Mouse (Mus musculus) heart, embryonic 15.5 days (tissue): ENCODE results near the gene Ube2v1. TPM values are rescaled to one million over a fixed set of nuclear protein-coding genes. Genes with fewer than 3 reads are reported as not detected.
A peak's percentile ranks its signal among the peaks of the same experiment; 100 is the strongest.

ENCODE experiments used
- ATAC-seq: fragments of 200-750 bp; cut with Nextera tagmentation; replicated peaks from 2 replicates; pipeline ENCODE4 v1.8.0; 2017; ENCODE audit warnings: low read depth, moderate TSS enrichment; ENCODE audit not compliant: insufficient number of reproducible peaks, insufficient read depth, low FRiP score
- H3K27ac ChIP-seq: fragments of 300-500 bp; sonication (generic); 2 replicates; pipeline ENCODE4 v1.5.1; 2015; ENCODE audit warnings: mild to moderate bottlenecking, inconsistent platforms
- H3K27me3 ChIP-seq: fragments of 300-500 bp; sonication (generic); 2 replicates; pipeline ENCODE4 v1.6.1; 2015; ENCODE audit warnings: inconsistent platforms
- H3K36me3 ChIP-seq: fragments of 300-500 bp; sonication (generic); 2 replicates; pipeline ENCODE4 v1.6.1; 2015; ENCODE audit warnings: mild to moderate bottlenecking, inconsistent platforms
- H3K4me1 ChIP-seq: fragments of 300-500 bp; sonication (generic); replicated peaks from 2 replicates; pipeline ENCODE4 v1.6.1; 2015; ENCODE audit warnings: inconsistent platforms
- H3K4me2 ChIP-seq: fragments of 300-500 bp; sonication (generic); 2 replicates; pipeline ENCODE4 v1.6.1; 2015; ENCODE audit warnings: inconsistent platforms, mild to moderate bottlenecking, moderate library complexity
- H3K4me3 ChIP-seq: fragments of 300-500 bp; sonication (generic); 2 replicates; pipeline ENCODE4 v1.5.1; 2015; ENCODE audit warnings: mild to moderate bottlenecking, inconsistent platforms
- H3K9ac ChIP-seq: fragments of 300-500 bp; sonication (generic); 2 replicates; pipeline ENCODE4 v1.6.1; 2015; ENCODE audit warnings: mild to moderate bottlenecking, inconsistent platforms
- H3K9me3 ChIP-seq: fragments of 300-500 bp; sonication (generic); replicated peaks from 2 replicates; pipeline ENCODE4 v1.6.1; 2016; ENCODE audit warnings: inconsistent platforms
- whole genome bisulfite sequencing: fragments of 180-500 bp; shearing (Covaris S2); methylation state at CpG from one replicate; pipeline ENCODE4 v1.1.7; 2015; ENCODE audit warnings: mixed read lengths; 5-methylcytosine and 5-hydroxymethylcytosine counted together
- polyA plus RNA-seq: library from polyadenylated mRNA; unstranded; fragments of >200 nt; fragmentation: Nextera tagmentation; extraction: Ambion mirVana; gene quantifications from 2 replicates; pipeline ENCODE4 v1.2.1, GENCODE M21; 2015

The Ube2v1 gene
- polyA plus RNA-seq, 1 experiment from 2014 or later: 179 TPM

DNA sequence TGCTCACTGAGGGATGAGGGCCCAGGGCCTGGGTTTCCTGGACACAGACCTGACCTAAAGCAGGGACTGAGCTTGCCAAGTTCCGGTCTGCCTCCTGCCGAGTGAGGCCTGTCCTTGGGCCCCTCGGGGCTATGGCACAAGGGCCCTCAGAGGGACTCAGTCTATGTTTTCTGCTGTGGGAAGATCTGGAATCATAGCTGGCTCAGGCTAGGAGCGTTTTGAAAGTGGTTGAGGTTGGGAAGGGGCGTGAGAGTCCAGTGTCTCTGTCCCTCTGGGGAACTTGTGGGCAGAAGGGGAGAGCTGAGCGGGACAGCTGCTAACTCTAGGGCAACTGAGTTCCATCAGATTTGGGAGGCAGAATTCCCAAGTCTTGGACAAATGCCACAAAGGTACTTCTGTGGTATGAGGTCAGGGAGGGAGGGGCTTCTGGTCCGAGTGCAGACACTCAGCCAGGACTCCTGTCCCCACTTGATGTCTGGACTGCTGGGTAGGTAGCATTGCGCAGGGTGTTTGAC, 31.4 kb downstream of the Ube2v1 start:
- Histone ChIP-seq H3K27ac (no peak overlapping the region), H3K4me1 (peaks cover 48% of the 10 kb centered on the region), H3K4me2 (no peak overlapping the region), H3K27me3 (peaks cover 8% of the 10 kb centered on the region; the same call in 1 of the 2 replicates), H3K36me3 (no peaks in the 10 kb centered on the region), H3K9me3 (no peaks in the 10 kb centered on the region), H3K4me3 (no peak overlapping the region), H3K9ac (no peak overlapping the region)
- ATAC-seq: no peak
- 62% methylated on average over 8 of the region's 8 CpGs for WGBS

DNA sequence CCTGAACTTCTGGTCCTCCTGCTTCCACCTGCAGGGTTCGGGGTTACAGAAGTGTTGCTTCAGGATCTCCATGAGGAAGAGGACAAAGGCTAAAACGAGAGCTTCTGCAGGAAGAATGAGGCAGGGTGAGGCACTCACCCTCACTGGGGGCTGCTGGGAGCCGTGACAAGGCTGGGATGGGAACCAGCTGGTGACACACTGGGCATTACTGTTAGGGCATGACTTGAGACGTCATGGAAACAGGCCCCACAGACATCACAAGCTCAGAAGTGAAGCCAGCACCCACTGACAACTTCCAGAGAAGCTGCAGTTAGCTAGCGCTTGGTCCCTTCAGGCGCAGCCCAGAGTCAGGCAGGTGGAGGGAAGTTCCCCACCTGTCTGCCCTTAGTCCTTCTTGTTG, 32.0 kb downstream of the Ube2v1 start:
- Histone ChIP-seq H3K4me2 (no peak overlapping the region), H3K4me3 (no peak overlapping the region), H3K9ac (no peak overlapping the region), H3K27ac (no peak overlapping the region), H3K27me3 (peaks cover 8% of the 10 kb centered on the region; the same call in 1 of the 2 replicates), H3K9me3 (no peaks in the 10 kb centered on the region), H3K36me3 (no peaks in the 10 kb centered on the region), H3K4me1 (peaks cover 49% of the 10 kb centered on the region)
- no peak for ATAC-seq
- WGBS: 80% methylated on average over 6 of the region's 6 CpGs

DNA sequence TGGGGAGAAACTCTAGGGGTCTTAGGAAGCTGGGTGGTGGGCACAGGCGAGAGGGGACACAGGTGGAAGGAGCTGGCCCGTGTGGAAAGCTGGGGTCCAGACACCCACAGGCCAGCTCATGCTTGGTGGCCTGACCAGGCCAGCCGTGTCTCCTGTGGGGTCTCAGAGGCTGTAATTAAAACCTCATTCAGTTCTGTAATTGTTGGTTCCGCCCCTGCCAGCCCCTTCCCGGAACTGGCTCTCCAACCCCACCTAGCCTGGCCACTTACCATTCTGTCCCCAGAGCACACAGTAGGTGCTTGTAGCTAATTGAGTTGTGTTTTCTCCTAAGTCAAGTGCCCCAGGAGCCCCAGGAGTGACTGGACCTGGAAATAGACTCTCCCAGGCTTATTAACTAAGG, 32.7 kb downstream of the Ube2v1 start:
- no peak overlapping the region for H3K4me2 ChIP-seq
- H3K4me3 ChIP-seq: no peak overlapping the region
- peaks cover 54% of the 10 kb centered on the region for H3K4me1 ChIP-seq
- H3K36me3 ChIP-seq: no peaks in the 10 kb centered on the region
- whole genome bisulfite sequencing: 85% methylated on average over 5 of the region's 5 CpGs
- H3K9me3 ChIP-seq: no peaks in the 10 kb centered on the region
- no peak overlapping the region for H3K9ac ChIP-seq
- ATAC-seq: no peak
- H3K27me3 ChIP-seq: peaks cover 4% of the 10 kb centered on the region; the same call in 1 of the 2 replicates
- H3K27ac ChIP-seq: no peak overlapping the region

DNA sequence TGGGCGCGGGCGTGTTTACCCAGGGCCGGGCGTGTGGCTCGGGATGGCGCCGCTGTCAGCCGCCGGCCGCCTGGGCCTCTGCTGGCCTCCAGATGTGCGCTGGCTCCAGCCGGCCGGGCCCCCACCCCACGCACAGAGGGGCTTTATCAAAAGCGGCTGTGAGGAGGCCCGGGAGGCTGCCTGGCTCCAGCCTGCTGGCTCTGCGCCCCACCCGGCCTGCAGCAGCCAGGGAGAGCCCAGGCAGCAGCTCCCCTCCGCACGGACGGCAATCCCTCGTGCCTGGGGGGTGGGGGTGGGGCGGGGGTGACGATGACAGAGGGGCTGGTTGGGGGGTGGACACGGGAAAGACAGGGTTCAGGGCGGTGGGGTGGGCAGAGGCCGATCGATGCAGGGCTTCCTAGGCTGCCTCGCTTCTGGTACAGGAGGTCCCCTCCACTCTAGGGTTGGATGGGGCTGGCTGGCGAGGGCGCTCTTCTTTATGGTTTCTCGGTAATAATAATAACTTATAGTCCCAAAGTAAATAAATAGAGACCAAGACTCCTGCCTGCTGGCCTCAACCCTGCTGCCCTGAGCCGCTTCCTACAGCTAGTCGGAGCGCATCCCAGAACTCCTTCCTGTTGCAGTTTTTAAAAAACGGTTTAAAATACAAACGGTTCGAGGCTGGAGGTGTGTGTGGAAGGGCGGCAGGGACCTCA, 34.3 kb downstream of the Ube2v1 start:
- Histone ChIP-seq H3K27ac (peak overlapping the region; percentile 73), H3K9ac (peak overlapping the region; percentile 42; the same call in 1 of the 2 replicates), H3K4me3 (peak overlapping the region; percentile 31), H3K27me3 (0 out of 2 replicates have a peak, but pooled peaks cover 3% of the 10 kb centered on the region), H3K9me3 (no peaks in the 10 kb centered on the region), H3K4me2 (peak overlapping the region; percentile 59), H3K36me3 (no peaks in the 10 kb centered on the region), H3K4me1 (peaks cover 58% of the 10 kb centered on the region)
- ATAC-seq: peak; percentile 58
- 24% methylated on average over 40 of the region's 40 CpGs for WGBS

DNA sequence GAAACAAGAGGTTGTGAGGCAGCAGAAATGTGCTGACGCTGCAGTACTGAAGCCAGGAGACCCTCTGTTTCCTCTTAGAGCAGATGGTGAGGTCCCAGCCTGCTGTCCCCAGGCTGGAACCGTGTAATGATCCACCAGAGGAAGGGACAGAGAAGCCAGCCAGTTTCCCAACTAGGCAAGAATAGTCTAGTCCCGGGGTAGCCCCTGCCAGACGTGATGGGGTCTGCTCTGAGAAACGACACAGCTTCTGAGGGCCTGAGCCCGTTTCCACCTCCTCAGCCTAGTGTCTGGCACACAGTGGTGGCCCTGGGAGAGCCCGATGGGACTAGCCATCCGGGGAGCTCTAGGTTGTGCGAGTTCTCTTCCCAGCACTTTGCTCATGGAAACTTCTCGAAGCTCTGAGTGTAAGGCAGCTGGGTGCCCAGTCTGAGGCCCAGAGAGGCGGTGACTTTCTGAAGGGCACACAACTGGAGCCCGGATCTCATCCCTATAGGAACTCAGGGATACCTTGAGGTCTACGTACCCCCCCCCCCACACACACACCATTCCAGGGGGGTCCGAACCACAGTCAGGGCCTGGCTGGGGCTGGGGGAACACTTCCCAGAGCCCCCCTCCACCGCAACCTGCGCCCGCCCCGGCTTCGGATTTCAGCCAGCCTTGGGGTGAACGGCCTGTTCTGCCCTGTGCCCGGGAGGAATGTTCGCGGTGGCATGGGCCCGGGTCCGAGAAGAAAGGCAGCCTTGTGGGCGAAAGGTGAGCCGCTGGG, 35.0 kb downstream of the Ube2v1 start:
- Histone ChIP-seq H3K36me3 (no peaks in the 10 kb centered on the region), H3K4me3 (peak overlapping the region; percentile 31), H3K27ac (peak overlapping the region; percentile 73), H3K4me2 (peak overlapping the region; percentile 59), H3K27me3 (no peaks in the 10 kb centered on the region), H3K9ac (peak overlapping the region; percentile 42; the same call in 1 of the 2 replicates), H3K4me1 (peaks cover 57% of the 10 kb centered on the region), H3K9me3 (no peaks in the 10 kb centered on the region)
- WGBS: 35% methylated on average over 27 of the region's 27 CpGs
- ATAC-seq: no peak

DNA sequence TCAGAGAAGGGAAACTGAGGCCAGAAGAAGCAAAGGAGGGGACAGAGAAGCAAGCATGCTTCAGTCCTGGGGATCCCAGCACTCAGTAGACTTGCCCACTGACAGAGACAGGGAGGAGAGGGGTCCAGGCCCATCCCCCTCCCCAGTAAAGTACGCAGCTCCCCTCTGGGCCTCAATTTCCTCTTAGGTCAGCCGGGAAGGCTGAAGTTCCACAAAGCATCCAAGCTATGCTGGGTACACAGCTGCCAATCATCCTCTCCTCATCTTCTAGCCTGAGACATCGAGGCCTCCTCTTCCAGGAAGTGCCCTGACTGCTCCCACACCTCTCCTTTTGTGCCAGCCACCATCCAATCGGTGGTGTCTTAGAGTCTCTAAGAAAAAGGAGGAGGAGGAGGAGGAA, 35.6 kb downstream of the Ube2v1 start:
- Histone ChIP-seq H3K4me2 (no peak overlapping the region), H3K4me3 (no peak overlapping the region), H3K4me1 (peaks cover 57% of the 10 kb centered on the region), H3K9ac (no peak overlapping the region; the same call in 1 of the 2 replicates), H3K27me3 (no peaks in the 10 kb centered on the region), H3K36me3 (no peaks in the 10 kb centered on the region), H3K9me3 (no peaks in the 10 kb centered on the region), H3K27ac (peak overlapping the region; percentile 82)
- WGBS: 41% methylated on average over 4 of the region's 4 CpGs
- no peak for ATAC-seq

DNA sequence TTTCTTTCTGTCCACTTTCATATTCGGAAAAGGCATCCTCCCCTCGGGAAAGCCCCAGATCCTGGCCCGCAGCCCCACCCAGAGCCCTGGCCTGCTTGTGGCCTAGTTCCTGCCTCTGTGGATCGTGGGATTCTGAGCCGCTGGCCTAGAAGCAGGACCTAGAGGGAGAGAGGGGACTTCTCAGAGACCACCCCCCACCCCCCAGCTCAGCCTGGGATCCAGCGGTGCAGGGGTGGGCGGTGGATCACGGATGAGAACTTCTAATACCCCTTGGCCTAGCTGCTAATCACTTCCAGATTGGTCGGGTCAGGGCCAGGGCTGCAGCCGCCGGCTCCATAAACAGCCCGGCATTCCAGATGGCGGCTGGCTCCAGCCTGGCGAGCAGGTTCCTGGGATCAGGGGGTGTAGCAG, 36.1 kb downstream of the Ube2v1 start:
- Histone ChIP-seq H3K27me3 (no peaks in the 10 kb centered on the region), H3K9ac (no peak overlapping the region), H3K4me1 (peaks cover 52% of the 10 kb centered on the region), H3K4me3 (no peak overlapping the region), H3K4me2 (no peak overlapping the region), H3K27ac (peak overlapping the region; percentile 82), H3K36me3 (no peaks in the 10 kb centered on the region), H3K9me3 (no peaks in the 10 kb centered on the region)
- no peak for ATAC-seq
- 41% methylated on average over 14 of the region's 14 CpGs for WGBS

DNA sequence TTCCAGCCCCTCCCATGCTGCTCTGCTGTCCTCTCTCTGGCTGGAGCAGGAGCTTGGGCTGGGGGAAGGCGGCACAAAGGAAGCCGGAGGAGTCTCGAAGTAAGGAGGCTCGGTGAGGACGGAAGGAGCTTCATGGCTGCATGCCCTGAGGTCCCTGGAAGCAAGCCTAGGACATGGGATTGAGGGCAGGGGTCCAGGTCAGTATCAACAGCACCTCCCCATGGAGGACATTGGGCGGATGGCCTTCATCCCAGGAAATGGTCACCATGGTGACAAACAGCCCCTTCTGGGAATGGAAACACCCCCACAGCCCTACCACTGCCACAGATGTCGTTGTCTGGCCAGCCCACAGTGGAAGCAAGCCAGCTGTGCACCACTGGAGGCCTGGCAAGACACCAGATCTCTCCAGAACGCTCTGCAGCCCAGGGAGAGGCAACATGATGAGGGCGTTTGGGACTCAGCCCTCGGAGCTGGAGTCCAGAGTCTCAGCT, 37.4 kb downstream of the Ube2v1 start:
- Histone ChIP-seq H3K4me2 (peak overlapping the region; percentile 1; the same call in 1 of the 2 replicates), H3K27me3 (no peaks in the 10 kb centered on the region), H3K36me3 (no peaks in the 10 kb centered on the region), H3K27ac (peak overlapping the region; percentile 82), H3K9me3 (no peaks in the 10 kb centered on the region), H3K9ac (no peak overlapping the region), H3K4me3 (no peak overlapping the region), H3K4me1 (peaks cover 44% of the 10 kb centered on the region)
- WGBS: 30% methylated on average over 10 of the region's 10 CpGs
- peak; percentile 73 for ATAC-seq

DNA sequence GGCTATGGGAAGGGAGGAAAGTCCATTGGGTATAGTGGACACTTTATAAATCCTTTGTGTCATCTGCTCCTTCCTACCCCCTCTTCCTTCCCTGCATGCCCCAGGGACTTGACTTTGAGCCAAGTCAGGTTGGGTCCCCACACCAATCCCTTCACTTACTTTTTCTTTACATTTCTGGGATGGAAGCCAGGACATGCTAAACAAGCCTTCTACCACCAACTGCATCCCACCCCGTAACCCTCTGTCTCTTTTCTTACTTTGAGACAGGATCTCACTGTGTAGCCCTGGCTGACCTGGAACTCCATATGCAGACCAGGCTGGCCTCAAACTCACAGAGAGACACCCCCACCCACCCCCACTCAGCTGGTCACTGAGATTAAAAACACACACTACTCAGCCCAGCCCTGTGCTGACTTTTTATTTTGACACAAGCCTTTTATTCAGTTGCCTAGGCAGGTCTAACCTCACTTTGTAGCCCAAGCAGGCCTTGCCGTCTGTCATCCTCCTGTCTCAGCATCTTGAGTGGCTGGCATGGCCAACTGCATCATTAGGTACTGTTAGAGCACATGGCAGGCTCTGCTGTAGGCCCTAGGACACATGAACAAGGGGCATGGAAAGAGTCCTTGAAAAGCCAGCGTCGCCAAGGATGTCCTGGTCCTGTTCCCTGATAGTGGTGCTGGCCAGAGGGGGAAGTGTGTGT, 38.2 kb downstream of the Ube2v1 start:
- Histone ChIP-seq H3K4me1 (peaks cover 52% of the 10 kb centered on the region), H3K9ac (no peak overlapping the region)

DNA sequence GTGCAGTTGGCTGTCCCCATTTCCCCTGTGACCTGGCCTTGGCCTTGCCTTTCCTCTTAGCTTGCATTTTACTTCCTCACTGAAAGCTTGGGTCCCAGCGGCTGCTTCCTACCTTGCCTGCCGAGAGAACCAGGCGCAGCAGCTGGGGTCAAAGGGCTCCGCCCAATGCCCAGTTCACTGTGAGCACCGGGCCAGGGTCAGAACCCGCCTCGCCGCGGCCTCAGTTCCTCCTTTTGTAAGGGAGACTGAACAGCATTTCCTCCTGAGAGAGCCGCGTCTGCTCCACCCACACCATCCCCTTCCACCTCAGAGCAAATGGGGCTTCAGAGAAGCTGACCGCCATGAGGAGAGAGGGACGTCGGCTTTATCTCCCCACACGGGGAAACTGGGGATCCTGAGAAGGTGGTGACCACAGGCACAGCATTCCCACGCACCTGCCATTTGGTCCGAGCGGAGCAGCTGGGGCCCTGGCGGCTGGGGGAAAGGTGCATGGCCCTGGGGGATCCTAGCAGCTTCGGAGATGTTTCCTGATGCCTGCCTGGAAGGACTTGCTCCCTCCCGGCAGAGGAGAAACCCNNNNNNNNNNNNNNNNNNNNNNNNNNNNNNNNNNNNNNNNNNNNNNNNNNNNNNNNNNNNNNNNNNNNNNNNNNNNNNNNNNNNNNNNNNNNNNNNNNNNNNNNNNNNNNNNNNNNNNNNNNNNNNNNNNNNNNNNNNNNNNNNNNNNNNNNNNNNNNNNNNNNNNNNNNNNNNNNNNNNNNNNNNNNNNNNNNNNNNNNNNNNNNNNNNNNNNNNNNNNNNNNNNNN, 42.9 kb downstream of the Ube2v1 start:
- Histone ChIP-seq H3K9ac (peak overlapping the region; percentile 45), H3K9me3 (no peaks in the 10 kb centered on the region), H3K4me1 (peaks cover 26% of the 10 kb centered on the region), H3K36me3 (no peaks in the 10 kb centered on the region), H3K4me3 (peak overlapping the region; percentile 37), H3K4me2 (peak overlapping the region; percentile 53), H3K27ac (peak overlapping the region; percentile 80), H3K27me3 (no peaks in the 10 kb centered on the region)
- ATAC-seq: peak; percentile 37; the same call in 1 of the 2 replicates
- WGBS: 20% methylated on average over 21 of the region's 21 CpGs

More for the DNA sequence above, 38.2 kb downstream of the Ube2v1 start:
- H3K36me3 ChIP-seq: no peaks in the 10 kb centered on the region
- no peaks in the 10 kb centered on the region for H3K9me3 ChIP-seq
- WGBS: 59% methylated on average over 4 of the region's 4 CpGs
- no peak overlapping the region for H3K4me2 ChIP-seq
- H3K27me3 ChIP-seq: no peaks in the 10 kb centered on the region
- H3K27ac ChIP-seq: peak overlapping the region; percentile 82
- H3K4me3 ChIP-seq: no peak overlapping the region
- no peak for ATAC-seq
